Mouse (Mus musculus): ENCODE measurements around the gene Unc93b1. TPM values are rescaled to one million over a fixed set of nuclear protein-coding genes. Genes with fewer than 3 reads are reported as not detected.
A peak's percentile ranks its signal among the peaks of the same experiment; 100 is the strongest.

The Unc93b1 gene
- polyA plus RNA-seq, 1 experiment from 2014 or later: 4.6 TPM

- H3K27ac ChIP-seq: no peak overlapping the region
- H3K4me3 ChIP-seq: no peak overlapping the region
- H3K4me1 ChIP-seq: peaks cover 47% of the 10 kb centered on the region
- peaks cover 38% of the 10 kb centered on the region for H3K36me3 ChIP-seq (replicated peaks)
- DNase-seq (ENCODE audit: extremely low spot score, low spot score): no peak
- peaks cover 14% of the 10 kb centered on the region for H3K27me3 ChIP-seq (ENCODE audit: poor library complexity, severe bottlenecking)
- 65% methylated on average over 10 of the region's 10 CpGs for WGBS
- no peaks in the 10 kb centered on the region for H3K9me3 ChIP-seq
These were observed 30.7 kb upstream of the Unc93b1 start for GRCm38 (mm10) chr19:3904363-3904675.

- DNase-seq (ENCODE audit: extremely low spot score, low spot score): no peak
- peaks cover 49% of the 10 kb centered on the region for H3K36me3 ChIP-seq (replicated peaks)
- peak overlapping the region; percentile 59 for H3K4me3 ChIP-seq
- H3K4me1 ChIP-seq: peaks cover 47% of the 10 kb centered on the region
- WGBS: 41% methylated on average over 6 of the region's 6 CpGs
- H3K27ac ChIP-seq: peak overlapping the region; percentile 66
- no peaks in the 10 kb centered on the region for H3K9me3 ChIP-seq
- H3K27me3 ChIP-seq (ENCODE audit: poor library complexity, severe bottlenecking): peaks cover 14% of the 10 kb centered on the region
These were observed 29.6 kb upstream of the Unc93b1 start for GRCm38 (mm10) chr19:3905261-3905969.

- peaks cover 49% of the 10 kb centered on the region for H3K4me1 ChIP-seq
- peaks cover 57% of the 10 kb centered on the region for H3K36me3 ChIP-seq (replicated peaks)
- no peaks in the 10 kb centered on the region for H3K9me3 ChIP-seq
- 45% methylated on average over 10 of the region's 10 CpGs for WGBS
- H3K27me3 ChIP-seq (ENCODE audit: poor library complexity, severe bottlenecking): peaks cover 14% of the 10 kb centered on the region
- DNase-seq (ENCODE audit: extremely low spot score, low spot score): no peak
- H3K27ac ChIP-seq: peak overlapping the region; percentile 78
- peak overlapping the region; percentile 59 for H3K4me3 ChIP-seq
These were observed 28.7 kb upstream of the Unc93b1 start for GRCm38 (mm10) chr19:3906326-3906725.

- DNase-seq (ENCODE audit: extremely low spot score, low spot score): peak; percentile 64
- 6% methylated on average over 36 of the region's 36 CpGs for WGBS
- no peaks in the 10 kb centered on the region for H3K9me3 ChIP-seq
- peaks cover 57% of the 10 kb centered on the region for H3K4me1 ChIP-seq
- peaks cover 51% of the 10 kb centered on the region for H3K36me3 ChIP-seq (replicated peaks)
- peak within 1 kb of the TSS; percentile 78 for H3K27ac ChIP-seq
- peak within 1 kb of the TSS; percentile 59 for H3K4me3 ChIP-seq
- peaks cover 14% of the 10 kb centered on the region for H3K27me3 ChIP-seq (ENCODE audit: poor library complexity, severe bottlenecking)
These were observed 27.9 kb upstream of the Unc93b1 start, which contains the start of gene Tcirg1 for GRCm38 (mm10) chr19:3906795-3907786. Gene Tcirg1 (minus strand): TSS chr19:3907133.

GRCm38 (mm10) chr19:3907876-3908660 lies 26.9 kb upstream of the Unc93b1 start:
- Histone ChIP-seq H3K9me3 (no peaks in the 10 kb centered on the region), H3K4me3 (no peak overlapping the region), H3K36me3 (replicated peaks) (peaks cover 41% of the 10 kb centered on the region), H3K27ac (no peak overlapping the region), H3K4me1 (peaks cover 57% of the 10 kb centered on the region), H3K27me3 (ENCODE audit: poor library complexity, severe bottlenecking) (peaks cover 14% of the 10 kb centered on the region)
- 87% methylated on average over 8 of the region's 8 CpGs for WGBS
- DNase-seq (ENCODE audit: extremely low spot score, low spot score): no peak

GRCm38 (mm10) chr19:3910206-3910605 lies 24.8 kb upstream of the Unc93b1 start:
- 85% methylated on average over 5 of the region's 5 CpGs for WGBS
- Histone ChIP-seq H3K4me3 (no peak overlapping the region), H3K4me1 (peaks cover 47% of the 10 kb centered on the region)

GRCm38 (mm10) chr19:3912337-3913204 lies 22.4 kb upstream of the Unc93b1 start, which contains the start of gene Ndufs8:
Gene Ndufs8 (minus strand): TSS chr19:3912774.
- peaks cover 24% of the 10 kb centered on the region for H3K4me1 ChIP-seq
- no peaks in the 10 kb centered on the region for H3K9me3 ChIP-seq
- peak within 1 kb of the TSS; percentile 62 for H3K4me3 ChIP-seq
- H3K36me3 ChIP-seq (replicated peaks): peaks cover 36% of the 10 kb centered on the region
- H3K27ac ChIP-seq: peak within 1 kb of the TSS; percentile 89
- H3K27me3 ChIP-seq (ENCODE audit: poor library complexity, severe bottlenecking): no peaks in the 10 kb centered on the region
- WGBS: under 1% methylated on average over 43 of the region's 43 CpGs
- peak; percentile 93 for DNase-seq (ENCODE audit: extremely low spot score, low spot score)

More at GRCm38 (mm10) chr19:3910206-3910605, 24.8 kb upstream of the Unc93b1 start:
- Histone ChIP-seq H3K36me3 (replicated peaks) (peaks cover 36% of the 10 kb centered on the region), H3K27ac (no peak overlapping the region), H3K27me3 (ENCODE audit: poor library complexity, severe bottlenecking) (peaks cover 11% of the 10 kb centered on the region), H3K9me3 (no peaks in the 10 kb centered on the region)
- DNase-seq (ENCODE audit: extremely low spot score, low spot score): no peak

GRCm38 (mm10) chr19:3913692-3914091 lies 21.3 kb upstream of the Unc93b1 start:
- Histone ChIP-seq H3K9me3 (no peaks in the 10 kb centered on the region), H3K27ac (peak overlapping the region; percentile 89), H3K4me3 (peak overlapping the region; percentile 62), H3K4me1 (peaks cover 25% of the 10 kb centered on the region), H3K27me3 (ENCODE audit: poor library complexity, severe bottlenecking) (no peaks in the 10 kb centered on the region), H3K36me3 (replicated peaks) (peaks cover 26% of the 10 kb centered on the region)
- DNase-seq (ENCODE audit: extremely low spot score, low spot score): no peak
- WGBS: 87% methylated on average over 8 of the region's 8 CpGs

GRCm38 (mm10) chr19:3914535-3914934 lies 20.5 kb upstream of the Unc93b1 start:
- 89% methylated on average over 5 of the region's 5 CpGs for WGBS
- DNase-seq (ENCODE audit: extremely low spot score, low spot score): no peak

GRCm38 (mm10) chr19:3916727-3917126 lies 18.3 kb upstream of the Unc93b1 start:
- no peak overlapping the region for H3K27ac ChIP-seq
- 80% methylated on average over 11 of the region's 11 CpGs for WGBS
- H3K27me3 ChIP-seq (ENCODE audit: poor library complexity, severe bottlenecking): no peaks in the 10 kb centered on the region
- peaks cover 21% of the 10 kb centered on the region for H3K4me1 ChIP-seq
- DNase-seq (ENCODE audit: extremely low spot score, low spot score): no peak
- no peaks in the 10 kb centered on the region for H3K9me3 ChIP-seq
- no peaks in the 10 kb centered on the region for H3K36me3 ChIP-seq (replicated peaks)
- H3K4me3 ChIP-seq: no peak overlapping the region

More at GRCm38 (mm10) chr19:3914535-3914934, 20.5 kb upstream of the Unc93b1 start:
- Histone ChIP-seq H3K27me3 (ENCODE audit: poor library complexity, severe bottlenecking) (no peaks in the 10 kb centered on the region), H3K9me3 (no peaks in the 10 kb centered on the region), H3K4me3 (no peak overlapping the region), H3K27ac (no peak overlapping the region), H3K4me1 (peaks cover 27% of the 10 kb centered on the region), H3K36me3 (replicated peaks) (peaks cover 17% of the 10 kb centered on the region)

- Histone ChIP-seq H3K9me3 (no peaks in the 10 kb centered on the region), H3K27me3 (ENCODE audit: poor library complexity, severe bottlenecking) (no peaks in the 10 kb centered on the region), H3K4me1 (peaks cover 23% of the 10 kb centered on the region), H3K4me3 (no peak overlapping the region), H3K36me3 (replicated peaks) (no peaks in the 10 kb centered on the region), H3K27ac (no peak overlapping the region)
- no peak for DNase-seq (ENCODE audit: extremely low spot score, low spot score)
These were observed 15.1 kb upstream of the Unc93b1 start for GRCm38 (mm10) chr19:3919928-3920327.
